Mouse (Mus musculus): ENCODE results near the gene Gpr85.

The Gpr85 gene

DNA sequence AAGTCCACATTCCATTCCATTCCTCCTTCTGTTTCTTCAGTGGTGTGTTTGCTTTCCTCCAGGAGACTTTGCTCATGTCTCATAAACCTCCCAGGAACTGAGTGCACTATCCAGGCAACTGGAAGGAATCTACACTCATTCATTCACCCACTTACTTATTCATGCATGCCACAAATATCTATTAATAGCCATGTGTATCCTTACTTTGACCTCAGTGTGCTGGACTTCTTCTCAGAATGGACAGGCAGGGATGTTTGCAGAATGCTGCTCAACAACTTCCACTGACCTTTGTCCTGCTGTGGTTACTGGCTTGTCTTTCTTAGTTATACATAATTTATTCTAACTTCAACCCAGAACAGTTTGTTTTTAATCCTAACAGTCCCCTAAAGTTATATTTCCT, 23.1 kb downstream of the Gpr85 start:
- no peak for DNase-seq (ENCODE audit: low spot score)

DNA sequence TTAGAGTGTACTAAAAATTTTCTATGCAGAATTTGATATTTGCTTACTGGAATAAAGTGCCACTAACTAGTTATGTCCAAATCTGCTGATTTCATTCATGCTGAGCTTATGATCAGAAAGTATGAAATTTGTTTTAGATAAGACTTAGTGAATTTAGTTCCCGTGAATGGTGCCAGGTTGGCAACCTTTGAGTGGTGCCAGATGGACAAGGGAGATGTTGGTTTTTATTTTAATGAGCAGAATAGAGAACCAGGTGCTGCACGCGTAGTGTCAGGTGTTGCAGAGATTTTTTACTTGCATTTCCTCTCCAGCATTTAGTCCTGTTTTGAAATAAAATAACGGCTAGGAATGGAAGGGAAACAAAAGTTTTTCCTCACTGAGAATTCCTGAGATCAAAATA, 27.6 kb downstream of the Gpr85 start:
- no peak for DNase-seq (ENCODE audit: low spot score)

DNA sequence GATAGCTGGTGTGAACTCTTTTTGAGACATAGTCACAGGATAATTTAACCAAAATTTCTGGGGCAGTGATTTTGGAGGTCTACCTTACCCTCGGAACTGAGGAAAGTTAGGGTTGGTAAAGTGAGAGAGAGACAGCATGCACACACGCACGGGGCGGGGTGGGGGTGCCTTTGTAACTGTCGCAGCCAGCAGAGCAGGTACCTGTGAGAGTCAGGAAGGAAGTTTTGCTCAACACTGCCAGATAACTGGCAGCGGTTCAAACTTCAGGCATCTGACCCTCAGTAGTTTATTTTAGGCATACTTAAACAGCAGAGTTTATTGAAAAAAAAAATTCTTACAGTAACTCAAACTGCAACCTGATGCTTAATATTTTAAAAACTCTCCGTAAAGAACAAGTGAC, 39.7 kb downstream of the Gpr85 start:
- DNase-seq (ENCODE audit: low spot score) = no peak

DNA sequence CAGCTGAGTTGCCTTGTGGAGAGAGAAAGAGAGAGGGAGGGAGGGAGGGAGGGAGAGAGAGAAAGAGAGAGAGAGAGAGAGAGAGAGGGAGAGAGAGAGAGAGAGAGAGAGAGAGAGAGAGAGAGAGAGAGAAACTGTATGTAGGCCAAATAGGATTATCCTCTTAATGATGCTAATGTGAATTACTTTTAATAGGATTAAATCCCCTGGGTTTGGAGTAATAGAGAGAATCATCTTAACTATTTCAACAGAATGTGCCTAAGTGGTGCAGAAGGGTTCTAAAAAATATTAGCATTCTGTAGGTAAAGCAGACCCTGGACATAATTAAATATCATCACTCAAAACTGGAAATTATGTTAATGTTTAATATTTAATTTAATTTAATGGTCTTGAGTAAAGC, 42.4 kb downstream of the Gpr85 start:
- DNase-seq (ENCODE audit: low spot score) = no peak
